Mouse (Mus musculus) myocyte (in vitro differentiated cells): Measurements from ENCODE around the gene Limch1. TPM values are rescaled to one million over a fixed set of nuclear protein-coding genes. Genes with fewer than 3 reads are reported as not detected.

Experiments
- H3K27me3 ChIP-seq: one replicate; pipeline ENCODE4 v1.6.1; 2011; ENCODE audit not compliant: control insufficient read depth, insufficient read depth, insufficient read length
- H3K36me3 ChIP-seq: one replicate; pipeline ENCODE4 v1.6.1; 2011; ENCODE audit not compliant: control insufficient read depth, insufficient read depth
- H3K4me2 ChIP-seq: one replicate; pipeline ENCODE4 v1.6.1; 2011; ENCODE audit warnings: low read depth, control low read depth
- H3K4me3 ChIP-seq: one replicate; pipeline ENCODE4 v1.5.1; 2011; ENCODE audit warnings: mild to moderate bottlenecking, control low read depth, moderate library complexity
- H3K79me2 ChIP-seq: one replicate; pipeline ENCODE4 v1.6.1; 2011; ENCODE audit not compliant: control insufficient read depth, insufficient read depth
- H3ac ChIP-seq: one replicate; pipeline ENCODE4 v1.6.1; 2011; ENCODE audit not compliant: control insufficient read depth, insufficient read length
- CEBPB ChIP-seq: IDR thresholded peaks from 2 replicates; pipeline ENCODE4 v1.6.1; 2011; ENCODE audit warnings: mild to moderate bottlenecking, moderate library complexity; ENCODE audit not compliant: poor library complexity, insufficient read depth, severe bottlenecking
- E2F4 ChIP-seq: IDR thresholded peaks from one replicate; pipeline ENCODE4 v1.6.1; 2011; ENCODE audit warnings: mild to moderate bottlenecking, control low read depth, moderate library complexity; ENCODE audit not compliant: insufficient read depth
- MAX ChIP-seq: IDR thresholded peaks from one replicate; pipeline ENCODE4 v1.6.1; 2011; ENCODE audit warnings: low read depth, mild to moderate bottlenecking, control low read depth
- MYOD1 ChIP-seq, 3 experiments: IDR thresholded peaks; one replicate each; pipeline ENCODE4 v1.6.1; 2011; ENCODE audit warnings: control low read depth in 2 of 3, low read depth in 2 of 3, mild to moderate bottlenecking in 2 of 3, moderate library complexity in 1 of 3; ENCODE audit not compliant: insufficient read length in 2 of 3, control insufficient read depth in 1 of 3
- MYOG ChIP-seq, 3 experiments: IDR thresholded peaks; one replicate each; pipeline ENCODE4 v1.6.1; 2011; ENCODE audit warnings: control low read depth in 2 of 3, low read depth in 2 of 3, mild to moderate bottlenecking in 2 of 3; ENCODE audit not compliant: insufficient read length in 2 of 3, control insufficient read depth in 1 of 3, insufficient read depth in 1 of 3
- POLR2A ChIP-seq: IDR thresholded peaks from one replicate; pipeline ENCODE4 v1.6.1; 2011; ENCODE audit warnings: low read depth, mild to moderate bottlenecking, control low read depth, moderate library complexity; ENCODE audit not compliant: insufficient read length
- POLR2AphosphoS2 ChIP-seq: IDR thresholded peaks from one replicate; pipeline ENCODE4 v1.6.1; 2011; ENCODE audit warnings: low read depth, control low read depth; ENCODE audit not compliant: insufficient read length
- REST ChIP-seq: IDR thresholded peaks from one replicate; pipeline ENCODE4 v1.6.1; 2011; ENCODE audit warnings: mild to moderate bottlenecking, control low read depth, moderate library complexity; ENCODE audit not compliant: insufficient read depth, insufficient read length
- SRF ChIP-seq: IDR thresholded peaks from one replicate; pipeline ENCODE4 v1.6.1; 2011; ENCODE audit warnings: low read depth; ENCODE audit not compliant: control insufficient read depth, insufficient read length
- TCF12 ChIP-seq: IDR thresholded peaks from one replicate; pipeline ENCODE4 v1.6.1; 2011; ENCODE audit warnings: mild to moderate bottlenecking, control low read depth; ENCODE audit not compliant: poor library complexity, insufficient read depth, severe bottlenecking
- TCF3 ChIP-seq: IDR thresholded peaks from one replicate; pipeline ENCODE4 v1.6.1; 2011; ENCODE audit warnings: low read depth, control low read depth; ENCODE audit not compliant: insufficient read length
- USF1 ChIP-seq: IDR thresholded peaks from one replicate; pipeline ENCODE4 v1.6.1; 2011; ENCODE audit warnings: low read depth, mild to moderate bottlenecking, control low read depth, moderate library complexity
- polyA plus RNA-seq: library from polyadenylated mRNA; unstranded; fragments of >200 nt; fragmentation: generic; extraction: Trizol; gene quantifications from one replicate; pipeline ENCODE4 v1.2.1, GENCODE M21; 2012; ENCODE audit warnings: missing spikeins

Limch1 gene
- polyA plus RNA-seq, 1 experiment: 0.79 TPM

- Histone ChIP-seq H3K27me3 (peaks cover 4% of the 10 kb centered on the region), H3K4me3 (no peak overlapping the region), H3K79me2 (no peaks in the 10 kb centered on the region), H3K36me3 (no peaks in the 10 kb centered on the region), H3ac (no peak overlapping the region), H3K4me2 (no peak overlapping the region)
- TF ChIP-seq E2F4: no peak
- TF ChIP-seq TCF12: no peak
- no peak for TF ChIP-seq REST
- TF ChIP-seq TCF3: no peak
Observed at GRCm38 (mm10) chr5:66959968-66960367, 214.3 kb downstream of the Limch1 start.

- no peak overlapping the region for H3K4me2 ChIP-seq
- no peak overlapping the region for H3ac ChIP-seq
- no peak overlapping the region for H3K4me3 ChIP-seq
- no peaks in the 10 kb centered on the region for H3K79me2 ChIP-seq
- no peak for TF ChIP-seq MYOG (IDR thresholded peaks at IDR 0.05; ENCODE audit: control insufficient read depth in 1 of 3, insufficient read depth in 1 of 3, insufficient read length in 2 of 3, low read depth in 2 of 3)
- no peak for TF ChIP-seq SRF
- TF ChIP-seq CEBPB: no peak
- TF ChIP-seq USF1: no peak
- TF ChIP-seq REST: no peak
- no peak for TF ChIP-seq E2F4
- no peak for TF ChIP-seq TCF12
- TF ChIP-seq POLR2AphosphoS2: no peak
- TF ChIP-seq MAX: no peak
- no peak for TF ChIP-seq TCF3
- peaks cover 9% of the 10 kb centered on the region for H3K27me3 ChIP-seq
- H3K36me3 ChIP-seq: no peaks in the 10 kb centered on the region
Observed at GRCm38 (mm10) chr5:66965442-66965841, 219.8 kb downstream of the Limch1 start.

- H3K4me3 ChIP-seq: no peak overlapping the region
- TF ChIP-seq TCF12 (no peak), TCF3 (no peak), MYOG (IDR thresholded peaks at IDR 0.05; ENCODE audit: control insufficient read depth in 1 of 3, insufficient read depth in 1 of 3, insufficient read length in 2 of 3, low read depth in 2 of 3) (no peak), SRF (no peak), MAX (no peak), POLR2A (no peak), POLR2AphosphoS2 (no peak), MYOD1 (IDR thresholded peaks at IDR 0.05; ENCODE audit: control insufficient read depth in 1 of 3, insufficient read length in 2 of 3, low read depth in 2 of 3) (no peak), REST (no peak), USF1 (no peak), E2F4 (no peak), CEBPB (no peak)
- H3K79me2 ChIP-seq: no peaks in the 10 kb centered on the region
- H3ac ChIP-seq: no peak overlapping the region
- H3K4me2 ChIP-seq: no peak overlapping the region
- H3K27me3 ChIP-seq: peaks cover 9% of the 10 kb centered on the region
- no peaks in the 10 kb centered on the region for H3K36me3 ChIP-seq
Observed at GRCm38 (mm10) chr5:66967147-66967546, 221.5 kb downstream of the Limch1 start.

GRCm38 (mm10) chr5:66967646-66968045 is 222.0 kb downstream of the Limch1 start:
- H3K4me3 ChIP-seq: no peak overlapping the region
- peaks cover 9% of the 10 kb centered on the region for H3K27me3 ChIP-seq
- no peaks in the 10 kb centered on the region for H3K79me2 ChIP-seq
- no peaks in the 10 kb centered on the region for H3K36me3 ChIP-seq
- no peak overlapping the region for H3ac ChIP-seq
- no peak overlapping the region for H3K4me2 ChIP-seq
- TF ChIP-seq MYOD1 (IDR thresholded peaks at IDR 0.05; ENCODE audit: control insufficient read depth in 1 of 3, insufficient read length in 2 of 3, low read depth in 2 of 3) (no peak), TCF3 (no peak), CEBPB (no peak), POLR2A (no peak), MYOG (IDR thresholded peaks at IDR 0.05; ENCODE audit: control insufficient read depth in 1 of 3, insufficient read depth in 1 of 3, insufficient read length in 2 of 3, low read depth in 2 of 3) (no peak), USF1 (no peak), E2F4 (no peak), SRF (no peak)

- no peaks in the 10 kb centered on the region for H3K79me2 ChIP-seq
- no peak for TF ChIP-seq TCF12
- TF ChIP-seq MYOG (IDR thresholded peaks at IDR 0.05; ENCODE audit: control insufficient read depth in 1 of 3, insufficient read depth in 1 of 3, insufficient read length in 2 of 3, low read depth in 2 of 3): no peak
- TF ChIP-seq REST: no peak
- TF ChIP-seq MAX: no peak
- TF ChIP-seq MYOD1 (IDR thresholded peaks at IDR 0.05; ENCODE audit: control insufficient read depth in 1 of 3, insufficient read length in 2 of 3, low read depth in 2 of 3): no peak
- TF ChIP-seq CEBPB: no peak
- no peak for TF ChIP-seq POLR2AphosphoS2
- no peak for TF ChIP-seq TCF3
- TF ChIP-seq USF1: no peak
- no peak for TF ChIP-seq POLR2A
- TF ChIP-seq E2F4: no peak
- TF ChIP-seq SRF: no peak
- H3ac ChIP-seq: no peak overlapping the region
- H3K4me2 ChIP-seq: no peak overlapping the region
- peaks cover 9% of the 10 kb centered on the region for H3K27me3 ChIP-seq
- H3K36me3 ChIP-seq: no peaks in the 10 kb centered on the region
- no peak overlapping the region for H3K4me3 ChIP-seq
Observed at GRCm38 (mm10) chr5:66968059-66968833, 222.6 kb downstream of the Limch1 start.
